Mouse (Mus musculus): ENCODE results near the gene Pi4k2b. TPM values are rescaled to one million over a fixed set of nuclear protein-coding genes. Genes with fewer than 3 reads are reported as not detected.
"Not testable (repeated sequence)": the region's sequence is repeated elsewhere in the genome, so short reads cannot be mapped to it uniquely, and the experiment has no call there.

Pi4k2b gene
- polyA plus RNA-seq, 1 experiment from 2014 or later, result 20.8 TPM

GRCm38 (mm10) chr5:52755989-52756388 lies 14.6 kb downstream of the Pi4k2b start:
- Histone ChIP-seq H3K27me3 (replicated peaks; ENCODE audit: control insufficient read depth, insufficient read depth, low read length) (no peaks in the 10 kb centered on the region), H3K27ac (ENCODE audit: low read depth, low read length) (no peak overlapping the region), H3K4me2 (no peak overlapping the region), H3K4me1 (replicated peaks; ENCODE audit: control insufficient read depth, insufficient read depth, low read length) (no peaks in the 10 kb centered on the region), H3K36me3 (ENCODE audit: control insufficient read depth, insufficient read depth, low read length) (no peaks in the 10 kb centered on the region), H3K9me3 (ENCODE audit: control insufficient read depth, low read length) (no peaks in the 10 kb centered on the region), H3K9ac (ENCODE audit: low read depth, low read length) (no peak overlapping the region), H3K4me3 (ENCODE audit: low read depth, low read length) (no peak overlapping the region)
- WGBS, result 90% methylated on average over 6 of the region's 6 CpGs
- ATAC-seq (replicated peaks; ENCODE audit: low FRiP score) (no peak), DNase-seq (ENCODE audit: low spot score) (no peak)

GRCm38 (mm10) chr5:52762586-52762985 lies 21.2 kb downstream of the Pi4k2b start:
- no peak overlapping the region for H3K4me2 ChIP-seq
- DNase-seq (ENCODE audit: low spot score) (no peak), ATAC-seq (replicated peaks; ENCODE audit: low FRiP score) (no peak)
- peaks cover 2% of the 10 kb centered on the region; the same call in 1 of the 2 replicates for H3K36me3 ChIP-seq (ENCODE audit: control insufficient read depth, insufficient read depth, low read length)
- WGBS, result 87% methylated on average over 7 of the region's 7 CpGs
- no peak overlapping the region for H3K27ac ChIP-seq (ENCODE audit: low read depth, low read length)
- H3K9me3 ChIP-seq (ENCODE audit: control insufficient read depth, low read length), result no peaks in the 10 kb centered on the region
- no peaks in the 10 kb centered on the region for H3K27me3 ChIP-seq (replicated peaks; ENCODE audit: control insufficient read depth, insufficient read depth, low read length)
- H3K4me3 ChIP-seq (ENCODE audit: low read depth, low read length), result no peak overlapping the region
- no peaks in the 10 kb centered on the region for H3K4me1 ChIP-seq (replicated peaks; ENCODE audit: control insufficient read depth, insufficient read depth, low read length)
- no peak overlapping the region for H3K9ac ChIP-seq (ENCODE audit: low read depth, low read length)

GRCm38 (mm10) chr5:52774267-52774666 lies 32.9 kb downstream of the Pi4k2b start:
- H3K9ac ChIP-seq (ENCODE audit: low read depth, low read length), result no peak overlapping the region
- H3K36me3 ChIP-seq (ENCODE audit: control insufficient read depth, insufficient read depth, low read length), result no peaks in the 10 kb centered on the region; the same call in 1 of the 2 replicates
- H3K27ac ChIP-seq (ENCODE audit: low read depth, low read length), result no peak overlapping the region
- H3K4me2 ChIP-seq, result no peak overlapping the region
- ATAC-seq (replicated peaks; ENCODE audit: low FRiP score) (no peak), DNase-seq (ENCODE audit: low spot score) (peak; percentile 5)
- WGBS, result 88% methylated on average over 5 of the region's 5 CpGs
- no peaks in the 10 kb centered on the region for H3K9me3 ChIP-seq (ENCODE audit: control insufficient read depth, low read length)
- peaks cover 6% of the 10 kb centered on the region for H3K4me1 ChIP-seq (replicated peaks; ENCODE audit: control insufficient read depth, insufficient read depth, low read length)
- no peaks in the 10 kb centered on the region for H3K27me3 ChIP-seq (replicated peaks; ENCODE audit: control insufficient read depth, insufficient read depth, low read length)
- no peak overlapping the region for H3K4me3 ChIP-seq (ENCODE audit: low read depth, low read length)

GRCm38 (mm10) chr5:52775237-52775636 lies 33.9 kb downstream of the Pi4k2b start, which contains the start of gene Zcchc4:
Gene Zcchc4 (plus strand): TSS chr5:52775409.
- H3K36me3 ChIP-seq (ENCODE audit: control insufficient read depth, insufficient read depth, low read length), result no peaks in the 10 kb centered on the region
- no peaks in the 10 kb centered on the region for H3K9me3 ChIP-seq (ENCODE audit: control insufficient read depth, low read length)
- H3K27ac ChIP-seq (ENCODE audit: low read depth, low read length), result no peak within 1 kb of the TSS
- H3K4me1 ChIP-seq (replicated peaks; ENCODE audit: control insufficient read depth, insufficient read depth, low read length), result peaks cover 6% of the 10 kb centered on the region
- H3K4me2 ChIP-seq, result no peak within 1 kb of the TSS
- no peak within 1 kb of the TSS for H3K4me3 ChIP-seq (ENCODE audit: low read depth, low read length)
- H3K27me3 ChIP-seq (replicated peaks; ENCODE audit: control insufficient read depth, insufficient read depth, low read length), result no peaks in the 10 kb centered on the region
- WGBS, result 78% methylated on average over 8 of the region's 8 CpGs
- DNase-seq (ENCODE audit: low spot score) (peak; percentile 26), ATAC-seq (replicated peaks; ENCODE audit: low FRiP score) (no peak)
- H3K9ac ChIP-seq (ENCODE audit: low read depth, low read length), result no peak within 1 kb of the TSS

GRCm38 (mm10) chr5:52776466-52777354 lies 35.3 kb downstream of the Pi4k2b start:
- not testable (repeated sequence) for H3K27ac ChIP-seq (ENCODE audit: low read depth, low read length); H3K4me2 ChIP-seq; H3K27me3 ChIP-seq (replicated peaks; ENCODE audit: control insufficient read depth, insufficient read depth, low read length)

GRCm38 (mm10) chr5:52782523-52783250 lies 41.3 kb downstream of the Pi4k2b start:
- Histone ChIP-seq H3K27ac (ENCODE audit: low read depth, low read length) (peak overlapping the region; percentile 65), H3K4me2 (peak overlapping the region; percentile 58), H3K4me3 (ENCODE audit: low read depth, low read length) (peak overlapping the region; percentile 89), H3K9me3 (ENCODE audit: control insufficient read depth, low read length) (no peaks in the 10 kb centered on the region), H3K36me3 (ENCODE audit: control insufficient read depth, insufficient read depth, low read length) (no peaks in the 10 kb centered on the region), H3K4me1 (replicated peaks; ENCODE audit: control insufficient read depth, insufficient read depth, low read length) (no peaks in the 10 kb centered on the region), H3K9ac (ENCODE audit: low read depth, low read length) (peak overlapping the region; percentile 71), H3K27me3 (replicated peaks; ENCODE audit: control insufficient read depth, insufficient read depth, low read length) (no peaks in the 10 kb centered on the region)
- WGBS, result 4% methylated on average over 37 of the region's 37 CpGs
- DNase-seq (ENCODE audit: low spot score) (peak; percentile 86), ATAC-seq (replicated peaks; ENCODE audit: low FRiP score) (peak; percentile 94)

More at GRCm38 (mm10) chr5:52776466-52777354, 35.3 kb downstream of the Pi4k2b start:
- not testable (repeated sequence) for H3K4me3 ChIP-seq (ENCODE audit: low read depth, low read length); H3K36me3 ChIP-seq (ENCODE audit: control insufficient read depth, insufficient read depth, low read length); H3K9ac ChIP-seq (ENCODE audit: low read depth, low read length); DNase-seq (ENCODE audit: low spot score); H3K4me1 ChIP-seq (replicated peaks; ENCODE audit: control insufficient read depth, insufficient read depth, low read length); H3K9me3 ChIP-seq (ENCODE audit: control insufficient read depth, low read length)
- peak; percentile 94 for ATAC-seq (replicated peaks; ENCODE audit: low FRiP score)
- WGBS, result 76% methylated on average over 8 of the region's 8 CpGs

GRCm38 (mm10) chr5:52783251-52783620 lies 41.9 kb downstream of the Pi4k2b start:
- no peaks in the 10 kb centered on the region for H3K27me3 ChIP-seq (replicated peaks; ENCODE audit: control insufficient read depth, insufficient read depth, low read length)
- DNase-seq (ENCODE audit: low spot score) (no peak), ATAC-seq (replicated peaks; ENCODE audit: low FRiP score) (peak; percentile 48)
- H3K27ac ChIP-seq (ENCODE audit: low read depth, low read length), result peak overlapping the region; percentile 65
- no peaks in the 10 kb centered on the region for H3K9me3 ChIP-seq (ENCODE audit: control insufficient read depth, low read length)
- no peaks in the 10 kb centered on the region for H3K4me1 ChIP-seq (replicated peaks; ENCODE audit: control insufficient read depth, insufficient read depth, low read length)
- H3K4me3 ChIP-seq (ENCODE audit: low read depth, low read length), result peak overlapping the region; percentile 89
- H3K9ac ChIP-seq (ENCODE audit: low read depth, low read length), result peak overlapping the region; percentile 71
- 0% methylated on average over 9 of the region's 9 CpGs for WGBS
- H3K4me2 ChIP-seq, result peak overlapping the region; percentile 58
- H3K36me3 ChIP-seq (ENCODE audit: control insufficient read depth, insufficient read depth, low read length), result no peaks in the 10 kb centered on the region

GRCm38 (mm10) chr5:52783957-52784356 lies 42.6 kb downstream of the Pi4k2b start:
- Histone ChIP-seq H3K4me3 (ENCODE audit: low read depth, low read length) (peak overlapping the region; percentile 89), H3K36me3 (ENCODE audit: control insufficient read depth, insufficient read depth, low read length) (no peaks in the 10 kb centered on the region), H3K27me3 (replicated peaks; ENCODE audit: control insufficient read depth, insufficient read depth, low read length) (no peaks in the 10 kb centered on the region), H3K4me2 (peak overlapping the region; percentile 58), H3K9me3 (ENCODE audit: control insufficient read depth, low read length) (no peaks in the 10 kb centered on the region), H3K9ac (ENCODE audit: low read depth, low read length) (no peak overlapping the region), H3K27ac (ENCODE audit: low read depth, low read length) (no peak overlapping the region), H3K4me1 (replicated peaks; ENCODE audit: control insufficient read depth, insufficient read depth, low read length) (no peaks in the 10 kb centered on the region)
- no peak for ATAC-seq (replicated peaks; ENCODE audit: low FRiP score)
- DNase-seq (ENCODE audit: low spot score), result no peak
- WGBS, result 76% methylated on average over 2 of the region's 2 CpGs
